Comparison of ENCODE assay signal across 16 mouse cellular contexts in the genomic region with DNA sequence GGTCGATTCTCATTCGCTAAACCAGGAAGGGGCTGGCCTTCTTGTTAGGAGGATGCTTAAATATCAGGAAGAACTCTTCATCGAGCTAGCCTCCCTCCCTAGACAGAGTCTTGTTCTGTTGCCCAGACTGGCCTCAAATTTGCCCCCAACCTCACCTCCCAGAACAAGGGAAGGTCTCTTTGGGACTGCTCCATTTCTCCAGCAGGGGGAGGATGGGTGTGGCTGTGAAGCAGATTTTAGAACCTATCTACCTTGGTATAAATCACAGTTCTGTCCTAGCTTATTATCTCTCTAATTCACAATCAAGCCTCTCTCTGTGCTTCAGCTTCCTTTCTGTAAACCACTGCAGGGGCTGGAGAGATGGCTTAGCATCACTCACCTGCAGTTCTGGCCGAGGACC.
DNase-seq lines count a peak whose midpoint lies in the region; ATAC-seq and TF ChIP-seq lines count a peak whose summit lies in the region.
"Had no signal": no experiment of that assay in that cellular context is flagged by ENCODE, and none has a peak within 500 bp of the region (broad histone marks: within the 10 kb centered on the region; RNA-seq: fewer than 3 reads in every experiment).

No protein-coding gene starts in this region.

- H3K27ac ChIP-seq in forebrain, postnatal 0 days (ENCODE audit: low read depth, low read length): no peak overlapping the region
- no peak overlapping the region for H3K27ac ChIP-seq in forebrain, embryonic 16.5 days (ENCODE audit: low read length)
- no peak overlapping the region for H3K27ac ChIP-seq in liver, adult 2 months (replicated peaks; ENCODE audit: insufficient read depth, low read depth, low read length)
- no peak overlapping the region for H3K27ac ChIP-seq in CH12.LX (ENCODE audit: insufficient read depth, low read depth)
- H3K27ac ChIP-seq: heart, embryonic 13.5 days; limb, embryonic 12.5 days had no signal

- no peak for TF ChIP-seq POLR2A in liver, adult 2 months (IDR thresholded peaks at IDR 0.05; ENCODE audit: extremely low read depth, insufficient read depth, low read length)
- no peak for TF ChIP-seq POLR2A in CH12.LX (IDR thresholded peaks at IDR 0.05; ENCODE audit: low read depth, low read length)

- H3K79me2 ChIP-seq in liver, adult 2 months (ENCODE audit: control insufficient read depth, insufficient read depth, low read length): no peaks in the 10 kb centered on the region
- H3K79me2 ChIP-seq in CH12.LX (replicated peaks; ENCODE audit: control insufficient read depth, extremely low read depth, insufficient read depth, poor library complexity, severe bottlenecking): no peaks in the 10 kb centered on the region

- no peak for ATAC-seq in forebrain, postnatal 0 days
- no peak for ATAC-seq in forebrain, embryonic 16.5 days

- H3K4me1 ChIP-seq in forebrain, postnatal 0 days (ENCODE audit: insufficient read depth): no peaks in the 10 kb centered on the region
- H3K4me1 ChIP-seq in forebrain, embryonic 16.5 days (replicated peaks; ENCODE audit: control insufficient read depth, insufficient read depth, low read length): peaks cover 9% of the 10 kb centered on the region; the same call in 1 of the 2 replicates
- H3K4me1 ChIP-seq in liver, adult 2 months (ENCODE audit: control insufficient read depth, insufficient read depth, low read length): no peaks in the 10 kb centered on the region
- peaks cover 2 to 5% of the 10 kb centered on the region in 2 experiments; a peak in 3 of 4 replicates for H3K4me1 ChIP-seq in CH12.LX (ENCODE audit: control insufficient read depth in 1 of 2, insufficient read depth in 2 of 2)

- H3K9ac ChIP-seq in forebrain, postnatal 0 days: no peak overlapping the region
- no peak overlapping the region for H3K9ac ChIP-seq in forebrain, embryonic 16.5 days (replicated peaks; ENCODE audit: low read depth, low read length)
- no peak overlapping the region for H3K9ac ChIP-seq in liver, adult 2 months (ENCODE audit: low read depth, low read length)
- no peak overlapping the region for H3K9ac ChIP-seq in CH12.LX (ENCODE audit: insufficient read depth, low read depth)
- H3K9ac ChIP-seq: heart, embryonic 13.5 days; limb, embryonic 12.5 days had no signal

- TF ChIP-seq EP300 in CH12.LX (IDR thresholded peaks at IDR 0.05; ENCODE audit: low read length): no peak

- no peak for DNase-seq in forebrain, postnatal 0 days
- no peak for DNase-seq in liver, adult 2 months (ENCODE audit: extremely low read depth, low read depth, low spot score)
- DNase-seq in liver: no peak
- peak; percentile 8 for DNase-seq in CH12.LX (ENCODE audit: extremely low read depth)
- DNase-seq in R1 (ENCODE audit: low read depth, low spot score): peak; percentile 60
- no peak for DNase-seq in adrenal gland, postnatal 14 days
- no peak for DNase-seq in urinary bladder, postnatal 10 days (ENCODE audit: low spot score)
- DNase-seq: cerebellum, postnatal 36 days; heart, postnatal 4 days; kidney, adult 11 months; retina, postnatal 1 day had no signal

- in situ Hi-C loops in CH12.LX (cut with MboI; ENCODE audit: low pct_ligation_motif_present, low pct_unique_long_range_greater_than_20kb, low sequenced_read_pairs): no loop called here

- WGBS in forebrain, postnatal 0 days: 93% methylated on average over 4 of the region's 4 CpGs
- 89% methylated on average over 4 of the region's 4 CpGs for WGBS in forebrain, embryonic 16.5 days
- 85% methylated on average over 4 of the region's 4 CpGs for WGBS in liver, adult 2 months

- H3K36me3 ChIP-seq in forebrain, postnatal 0 days (ENCODE audit: insufficient read depth): no peaks in the 10 kb centered on the region
- no peaks in the 10 kb centered on the region for H3K36me3 ChIP-seq in forebrain, embryonic 16.5 days (ENCODE audit: control insufficient read depth, insufficient read depth)
- no peaks in the 10 kb centered on the region for H3K36me3 ChIP-seq in liver, adult 2 months (ENCODE audit: control insufficient read depth, insufficient read depth, low read length)
- no peaks in the 10 kb centered on the region for H3K36me3 ChIP-seq in CH12.LX (replicated peaks in 1 of 2; ENCODE audit: control insufficient read depth in 1 of 2, insufficient read depth in 1 of 2, low read length in 1 of 2)
- H3K36me3 ChIP-seq: G1E; heart, embryonic 13.5 days; limb, embryonic 12.5 days had no signal

- H3K4me3 ChIP-seq in forebrain, postnatal 0 days (ENCODE audit: low read depth, low read length): no peak overlapping the region
- H3K4me3 ChIP-seq in forebrain, embryonic 16.5 days (replicated peaks; ENCODE audit: low read length): no peak overlapping the region
- no peak overlapping the region for H3K4me3 ChIP-seq in liver, adult 2 months (ENCODE audit: insufficient read depth, low read depth, low read length)
- no peak overlapping the region for H3K4me3 ChIP-seq in CH12.LX (replicated peaks in 1 of 3; ENCODE audit: low read depth in 2 of 3, low read length in 2 of 3, poor library complexity in 1 of 3)
- H3K4me3 ChIP-seq: heart, embryonic 13.5 days; limb, embryonic 12.5 days; megakaryocyte, embryonic 14.5 days had no signal

- no peaks in the 10 kb centered on the region for H3K27me3 ChIP-seq in forebrain, postnatal 0 days (ENCODE audit: insufficient read depth, low read length)
- H3K27me3 ChIP-seq in forebrain, embryonic 16.5 days (replicated peaks; ENCODE audit: control insufficient read depth, insufficient read depth, low read length): no peaks in the 10 kb centered on the region
- H3K27me3 ChIP-seq in liver, adult 2 months (ENCODE audit: control insufficient read depth, insufficient read depth, low read length): no peaks in the 10 kb centered on the region
- H3K27me3 ChIP-seq in CH12.LX (replicated peaks): peaks cover 24% of the 10 kb centered on the region
- H3K27me3 ChIP-seq: heart, embryonic 13.5 days had no signal

- dilution Hi-C loops in CH12.LX (cut with MboI; ENCODE audit: extremely low pct_ligation_motif_present, extremely low pct_unique_long_range_greater_than_20kb, low sequenced_read_pairs): no loop called here

- TF ChIP-seq RAD21 in CH12.LX (IDR thresholded peaks at IDR 0.05; ENCODE audit: low read depth, low read length): no peak

- no peak overlapping the region for H3K4me2 ChIP-seq in forebrain, postnatal 0 days (ENCODE audit: low read depth)
- H3K4me2 ChIP-seq in forebrain, embryonic 16.5 days (ENCODE audit: low read length): no peak overlapping the region
- no peak overlapping the region for H3K4me2 ChIP-seq in CH12.LX (ENCODE audit: insufficient read depth, low read depth, poor library complexity, severe bottlenecking)
- H3K4me2 ChIP-seq: heart, embryonic 13.5 days; limb, embryonic 12.5 days had no signal

- H3K9me3 ChIP-seq in forebrain, postnatal 0 days (ENCODE audit: low read length): no peaks in the 10 kb centered on the region
- H3K9me3 ChIP-seq in forebrain, embryonic 16.5 days (ENCODE audit: control insufficient read depth, low read length): no peaks in the 10 kb centered on the region
- H3K9me3 ChIP-seq in CH12.LX (replicated peaks; ENCODE audit: low read length): no peaks in the 10 kb centered on the region
- H3K9me3 ChIP-seq: heart, embryonic 13.5 days; limb, embryonic 12.5 days; megakaryocyte, embryonic 14.5 days had no signal

- peak; percentile 49 for TF ChIP-seq CTCF in forebrain, postnatal 0 days (IDR thresholded peaks at IDR 0.05; ENCODE audit: low read depth)
- peak; percentile 23; the same call in 1 of the 2 replicates for TF ChIP-seq CTCF in liver, adult 2 months (IDR thresholded peaks at IDR 0.05; ENCODE audit: low read depth, low read length)
- TF ChIP-seq CTCF in CH12.LX (conservative IDR thresholded peaks at IDR 0.05 in 1 of 2, IDR thresholded peaks at IDR 0.05 in 1 of 2; ENCODE audit: low read depth in 2 of 2, low read length in 2 of 2): peak in 1 of 2 experiments; percentile 50; a peak in 3 of 4 replicates

TF ChIP-seq in CH12.LX, 34 proteins besides CTCF, POLR2A, EP300 and RAD21:
- TF ChIP-seq SMC3 (IDR thresholded peaks at IDR 0.05; ENCODE audit: low read depth, low read length) (0 out of 2 replicates have a peak, but pooled peaks have one; percentile 5), BHLHE40 (IDR thresholded peaks at IDR 0.05; ENCODE audit: low read depth, low read length) (no peak)

Comparison
In these comparisons a context has a peak if more than half of its experiments do, and no peak if none do; other contexts are left out.
1. DNase-seq: peak in CH12.LX (single experiment) and R1 (single experiment); none in forebrain, postnatal 0 days (single experiment), liver, adult 2 months (single experiment), liver (single experiment), adrenal gland, postnatal 14 days (single experiment) and urinary bladder, postnatal 10 days (single experiment).